In genomic region chr15:78832701-78833123, GRCm38 (mm10) we compare ENCODE assay signal across 7 mouse cellular contexts. TPM values are rescaled to one million over a fixed set of nuclear protein-coding genes. Genes with fewer than 3 reads are reported as not detected.
DNase-seq lines count a peak whose midpoint lies in the region; ATAC-seq and TF ChIP-seq lines count a peak whose summit lies in the region.

No protein-coding gene starts in this region.

- H3K27me3 ChIP-seq in heart, embryonic 10.5 days (ENCODE audit: insufficient read depth, poor library complexity, severe bottlenecking): peaks cover 11% of the 10 kb centered on the region
- peaks cover 12% of the 10 kb centered on the region for H3K27me3 ChIP-seq in limb, embryonic 13.5 days
- H3K27me3 ChIP-seq in myocyte (ENCODE audit: control insufficient read depth, insufficient read depth, insufficient read length): no peaks in the 10 kb centered on the region

- H3K4me2 ChIP-seq in limb, embryonic 13.5 days (replicated peaks): peak overlapping the region; percentile 31; the same call in 1 of the 2 replicates
- peak overlapping the region; percentile 65 for H3K4me2 ChIP-seq in myocyte (ENCODE audit: low read depth)

- H3K79me2 ChIP-seq in myocyte (ENCODE audit: control insufficient read depth, insufficient read depth): no peaks in the 10 kb centered on the region

- H3K36me3 ChIP-seq in heart, embryonic 10.5 days: no peaks in the 10 kb centered on the region
- no peaks in the 10 kb centered on the region for H3K36me3 ChIP-seq in limb, embryonic 13.5 days
- H3K36me3 ChIP-seq in myocyte (ENCODE audit: control insufficient read depth, insufficient read depth): no peaks in the 10 kb centered on the region

- peak overlapping the region; percentile 54 for H3K9ac ChIP-seq in limb, embryonic 13.5 days

- 18% methylated on average over 14 of the region's 14 CpGs for WGBS in heart, embryonic 10.5 days
- 12% methylated on average over 14 of the region's 14 CpGs for WGBS in limb, embryonic 13.5 days

- no peaks in the 10 kb centered on the region for H3K9me3 ChIP-seq in heart, embryonic 10.5 days
- no peaks in the 10 kb centered on the region for H3K9me3 ChIP-seq in limb, embryonic 13.5 days

- H3K4me3 ChIP-seq in brown adipose tissue, adult 24 weeks (ENCODE audit: insufficient read depth, low read depth, low read length): peak overlapping the region; percentile 15; the same call in 1 of the 2 replicates
- no peak overlapping the region for H3K4me3 ChIP-seq in embryonic fibroblast, embryonic 13.5 days (ENCODE audit: insufficient read depth, low read length)
- peak overlapping the region; percentile 36 for H3K4me3 ChIP-seq in heart, embryonic 10.5 days
- H3K4me3 ChIP-seq in limb, embryonic 13.5 days: no peak overlapping the region
- H3K4me3 ChIP-seq in myocyte: no peak overlapping the region

- H3ac ChIP-seq in myocyte (ENCODE audit: control insufficient read depth, insufficient read length): no peak overlapping the region

- H3K27ac ChIP-seq in brown adipose tissue, adult 24 weeks (replicated peaks; ENCODE audit: low read depth, low read length): peak overlapping the region; percentile 87
- H3K27ac ChIP-seq in embryonic fibroblast, embryonic 13.5 days (ENCODE audit: insufficient read depth, low read length): peak overlapping the region; percentile 74
- peak overlapping the region; percentile 94 for H3K27ac ChIP-seq in heart, embryonic 10.5 days
- peak overlapping the region; percentile 58; the same call in 1 of the 2 replicates for H3K27ac ChIP-seq in limb, embryonic 13.5 days

- TF ChIP-seq CTCF in embryonic fibroblast, embryonic 13.5 days (IDR thresholded peaks at IDR 0.05; ENCODE audit: borderline replicate concordance, insufficient read depth, low read length): no peak

- H3K4me1 ChIP-seq in brown adipose tissue, adult 24 weeks (ENCODE audit: control insufficient read depth, insufficient read depth, insufficient read length, low read length): peaks cover 34% of the 10 kb centered on the region
- H3K4me1 ChIP-seq in embryonic fibroblast, embryonic 13.5 days (ENCODE audit: control insufficient read depth, insufficient read depth, low read length): peaks cover 11% of the 10 kb centered on the region
- H3K4me1 ChIP-seq in heart, embryonic 10.5 days: peaks cover 71% of the 10 kb centered on the region
- peaks cover 55% of the 10 kb centered on the region for H3K4me1 ChIP-seq in limb, embryonic 13.5 days

- no peak for DNase-seq in heart, embryonic 10.5 days (ENCODE audit: low spot score)
- peak; percentile 80 for DNase-seq in kidney, adult 9 months
- DNase-seq in thymus, postnatal 36 days: no peak

- ATAC-seq in limb, embryonic 13.5 days (ENCODE audit: low FRiP score, low read depth): peak; percentile 54

- TF ChIP-seq POLR2A in embryonic fibroblast, embryonic 13.5 days (IDR thresholded peaks at IDR 0.05; ENCODE audit: low read depth, low read length): no peak
- TF ChIP-seq POLR2A in myocyte (IDR thresholded peaks at IDR 0.05; ENCODE audit: insufficient read length, low read depth): peak; percentile 35

TF ChIP-seq in myocyte, 11 proteins besides CTCF, POLR2A, EP300 and RAD21:
- peak; percentile 96 to 99 (median 98) for TF ChIP-seq MYOG (IDR thresholded peaks at IDR 0.05; ENCODE audit: control insufficient read depth in 1 of 3, insufficient read depth in 1 of 3, insufficient read length in 2 of 3, low read depth in 2 of 3)
- TF ChIP-seq TCF12 (IDR thresholded peaks at IDR 0.05; ENCODE audit: insufficient read depth, poor library complexity, severe bottlenecking): peak; percentile 92
- TF ChIP-seq CEBPB (IDR thresholded peaks at IDR 0.05; ENCODE audit: insufficient read depth, poor library complexity, severe bottlenecking): no peak
- no peak for TF ChIP-seq SRF (IDR thresholded peaks at IDR 0.05; ENCODE audit: control insufficient read depth, insufficient read length, low read depth)
- no peak for TF ChIP-seq POLR2AphosphoS2 (IDR thresholded peaks at IDR 0.05; ENCODE audit: insufficient read length, low read depth)
- no peak for TF ChIP-seq E2F4 (IDR thresholded peaks at IDR 0.05; ENCODE audit: insufficient read depth)
- peak; percentile 97 for TF ChIP-seq TCF3 (IDR thresholded peaks at IDR 0.05; ENCODE audit: insufficient read length, low read depth)
- no peak for TF ChIP-seq MAX (IDR thresholded peaks at IDR 0.05; ENCODE audit: low read depth)
- no peak for TF ChIP-seq REST (IDR thresholded peaks at IDR 0.05; ENCODE audit: insufficient read depth, insufficient read length)
- peak in 2 of 3 experiments; percentile 93 to 96 for TF ChIP-seq MYOD1 (IDR thresholded peaks at IDR 0.05; ENCODE audit: control insufficient read depth in 1 of 3, insufficient read length in 2 of 3, low read depth in 2 of 3)

RNA-seq across cellular contexts. Expression of gene Cdc42ep1, which starts 9.7 kb away (rescaled TPM):
- 18.4 and 21.7 TPM in 2 replicates for polyA plus RNA-seq in brown adipose tissue, adult 24 weeks (2012; ENCODE audit: insufficient read depth, insufficient read length, missing spikeins)
- polyA plus RNA-seq in embryonic fibroblast, embryonic 13.5 days (2011; ENCODE audit: insufficient read length, low read depth, missing spikeins): 26.1 and 30.9 TPM in 2 replicates
- polyA plus RNA-seq in heart, embryonic 10.5 days (2016; fragmentation: Nextera tagmentation; extraction: Ambion mirVana): 35.1 and 37.3 TPM in 2 replicates
- 17.9 and 19.1 TPM in 2 replicates for polyA plus RNA-seq in limb, embryonic 13.5 days (2015; fragmentation: Nextera tagmentation; extraction: Ambion mirVana)
- polyA plus RNA-seq in myocyte (2012; fragmentation: generic; extraction: Trizol): 76.0 TPM

RNA-seq across cellular contexts. Expression of gene Lgals2, which starts 22.6 kb away (rescaled TPM):
- not detected in 2 replicates for polyA plus RNA-seq in brown adipose tissue, adult 24 weeks (2012; ENCODE audit: insufficient read depth, insufficient read length, missing spikeins)
- not detected in 2 replicates for polyA plus RNA-seq in embryonic fibroblast, embryonic 13.5 days (2011; ENCODE audit: insufficient read length, low read depth, missing spikeins)
- polyA plus RNA-seq in heart, embryonic 10.5 days (2016; fragmentation: Nextera tagmentation; extraction: Ambion mirVana): 2.2 TPM in 1 of 2 replicates, not detected in the other
- polyA plus RNA-seq in limb, embryonic 13.5 days (2015; fragmentation: Nextera tagmentation; extraction: Ambion mirVana): 0.47 and 0.53 TPM in 2 replicates
- 2.2 TPM for polyA plus RNA-seq in myocyte (2012; fragmentation: generic; extraction: Trizol)

RNA-seq across cellular contexts. Expression of gene Card10, which starts 29.9 kb away (rescaled TPM):
- polyA plus RNA-seq in brown adipose tissue, adult 24 weeks (2012; ENCODE audit: insufficient read depth, insufficient read length, missing spikeins): 3.9 and 4.8 TPM in 2 replicates
- polyA plus RNA-seq in embryonic fibroblast, embryonic 13.5 days (2011; ENCODE audit: insufficient read length, low read depth, missing spikeins): 5.9 and 6.4 TPM in 2 replicates
- polyA plus RNA-seq in heart, embryonic 10.5 days (2016; fragmentation: Nextera tagmentation; extraction: Ambion mirVana): 3.5 and 4.0 TPM in 2 replicates
- 3.0 TPM in 2 replicates for polyA plus RNA-seq in limb, embryonic 13.5 days (2015; fragmentation: Nextera tagmentation; extraction: Ambion mirVana)
- polyA plus RNA-seq in myocyte (2012; fragmentation: generic; extraction: Trizol): 1.4 TPM

RNA-seq across cellular contexts. Expression of gene Gga1, which starts 44.3 kb away (rescaled TPM):
- polyA plus RNA-seq in brown adipose tissue, adult 24 weeks (2012; ENCODE audit: insufficient read depth, insufficient read length, missing spikeins): 23.7 and 29.1 TPM in 2 replicates
- 33.1 and 33.2 TPM in 2 replicates for polyA plus RNA-seq in embryonic fibroblast, embryonic 13.5 days (2011; ENCODE audit: insufficient read length, low read depth, missing spikeins)
- polyA plus RNA-seq in heart, embryonic 10.5 days (2016; fragmentation: Nextera tagmentation; extraction: Ambion mirVana): 51.5 and 56.6 TPM in 2 replicates
- polyA plus RNA-seq in limb, embryonic 13.5 days (2015; fragmentation: Nextera tagmentation; extraction: Ambion mirVana): 42.0 and 46.5 TPM in 2 replicates
- polyA plus RNA-seq in myocyte (2012; fragmentation: generic; extraction: Trizol): 89.3 TPM

RNA-seq across cellular contexts. Expression of gene Mfng, which starts 59.4 kb away (rescaled TPM):
- 12.0 and 20.7 TPM in 2 replicates for polyA plus RNA-seq in brown adipose tissue, adult 24 weeks (2012; ENCODE audit: insufficient read depth, insufficient read length, missing spikeins)
- not detected in 2 replicates for polyA plus RNA-seq in embryonic fibroblast, embryonic 13.5 days (2011; ENCODE audit: insufficient read length, low read depth, missing spikeins)
- polyA plus RNA-seq in heart, embryonic 10.5 days (2016; fragmentation: Nextera tagmentation; extraction: Ambion mirVana): 5.5 and 10.3 TPM in 2 replicates
- polyA plus RNA-seq in limb, embryonic 13.5 days (2015; fragmentation: Nextera tagmentation; extraction: Ambion mirVana): 14.1 and 15.0 TPM in 2 replicates
- 0.06 TPM for polyA plus RNA-seq in myocyte (2012; fragmentation: generic; extraction: Trizol)

Comparison
In these comparisons a context has a peak if more than half of its experiments do, and no peak if none do; other contexts are left out.
1. H3K4me3 ChIP-seq: peak in brown adipose tissue, adult 24 weeks (single experiment) and heart, embryonic 10.5 days (single experiment); none in embryonic fibroblast, embryonic 13.5 days (single experiment), limb, embryonic 13.5 days (single experiment) and myocyte (single experiment).
2. Peak in every context shown above with its lines, with median percentiles within 50 percentile points of each other: H3K27ac ChIP-seq.